In the genomic region with DNA sequence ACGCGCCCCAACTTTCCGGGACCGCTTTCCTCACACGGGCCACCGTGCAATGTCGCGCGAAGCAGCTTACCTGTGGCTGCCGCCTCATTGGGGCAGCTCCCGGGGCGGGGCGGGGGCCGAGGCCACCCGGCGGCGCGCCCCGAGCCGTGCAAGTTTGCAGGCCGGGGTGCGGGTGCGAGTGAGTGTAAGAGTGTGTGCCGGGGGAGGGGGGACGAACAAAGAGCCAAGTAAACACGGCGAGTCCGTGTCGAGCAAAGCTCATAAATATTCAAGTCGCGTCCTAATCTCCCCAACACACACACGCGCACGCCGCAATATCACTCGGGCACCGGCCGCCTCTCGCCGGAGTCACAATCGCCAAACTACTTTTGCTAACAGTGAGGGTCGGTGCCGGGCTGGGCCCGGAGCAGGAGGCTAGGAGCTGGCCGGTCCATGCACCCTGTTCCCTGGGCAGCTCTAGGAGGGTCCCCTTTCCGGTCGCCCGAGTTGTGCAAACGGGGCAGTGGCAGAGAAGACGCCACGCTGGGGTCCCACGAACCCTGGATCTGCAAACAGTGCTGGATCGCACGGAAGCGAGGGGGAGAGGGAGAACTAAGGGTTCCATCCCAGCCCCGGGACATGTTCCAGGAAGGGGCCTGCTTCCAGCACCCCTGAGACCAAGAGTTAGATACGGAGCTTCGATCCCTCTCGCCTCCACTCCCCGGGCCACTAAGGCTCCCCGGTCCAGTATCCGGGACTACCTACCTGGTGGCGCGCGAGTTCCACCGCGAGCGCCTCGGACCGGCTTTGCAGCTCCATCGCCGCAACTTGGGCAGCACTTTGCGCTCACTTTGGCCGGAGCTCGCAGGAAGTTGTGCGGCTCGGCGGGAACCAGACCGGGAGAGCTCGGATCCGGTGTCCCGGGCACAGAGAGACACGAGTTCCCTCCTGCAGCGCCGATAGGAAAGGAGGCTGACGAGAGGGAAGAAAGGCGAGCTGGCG, we compare ENCODE assay signal across 8 mouse cellular contexts. TPM values are rescaled to one million over a fixed set of nuclear protein-coding genes. Genes with fewer than 3 reads are reported as not detected.
DNase-seq lines count a peak whose midpoint lies in the region; ATAC-seq lines count a peak whose summit lies in the region.

No protein-coding gene starts in this region.

- WGBS in heart, embryonic 10.5 days: under 1% methylated on average over 88 of the region's 88 CpGs
- under 1% methylated on average over 87 of the region's 88 CpGs for WGBS in kidney, embryonic 14.5 days
- under 1% methylated on average over 87 of the region's 88 CpGs for WGBS in liver, embryonic 16.5 days (ENCODE audit: insufficient replicate concordance)
- WGBS in neural tube, embryonic 13.5 days: under 1% methylated on average over 88 of the region's 88 CpGs

- H3K4me1 ChIP-seq in heart, embryonic 10.5 days: peaks cover 42% of the 10 kb centered on the region
- H3K4me1 ChIP-seq in kidney, embryonic 14.5 days (ENCODE audit: control insufficient read depth, insufficient read depth, low read length): peaks cover 18% of the 10 kb centered on the region
- peaks cover 8% of the 10 kb centered on the region for H3K4me1 ChIP-seq in liver, embryonic 16.5 days (ENCODE audit: control insufficient read depth, low read depth, low read length)
- peaks cover 50% of the 10 kb centered on the region for H3K4me1 ChIP-seq in neural tube, embryonic 13.5 days (replicated peaks)

- peak overlapping the region; percentile 79 for H3K9ac ChIP-seq in kidney, embryonic 14.5 days (ENCODE audit: low read depth, low read length)
- H3K9ac ChIP-seq in liver, embryonic 16.5 days (ENCODE audit: low read depth, low read length): no peak overlapping the region; the same call in 1 of the 2 replicates
- peak overlapping the region; percentile 82 for H3K9ac ChIP-seq in neural tube, embryonic 13.5 days

- peak overlapping the region; percentile 81 for H3K4me3 ChIP-seq in heart, embryonic 10.5 days
- H3K4me3 ChIP-seq in kidney, embryonic 14.5 days (ENCODE audit: low read length): peak overlapping the region; percentile 60
- peak overlapping the region; percentile 61 for H3K4me3 ChIP-seq in liver, embryonic 16.5 days (ENCODE audit: low read depth, low read length)
- peak overlapping the region; percentile 84 for H3K4me3 ChIP-seq in neural tube, embryonic 13.5 days

- ATAC-seq in kidney, embryonic 14.5 days (ENCODE audit: low FRiP score, low TSS enrichment): peak; percentile 20
- no peak for ATAC-seq in liver, embryonic 16.5 days (ENCODE audit: low read depth)
- ATAC-seq in neural tube, embryonic 13.5 days (ENCODE audit: low read depth): peak; percentile 15

- no peaks in the 10 kb centered on the region for H3K9me3 ChIP-seq in heart, embryonic 10.5 days
- no peaks in the 10 kb centered on the region for H3K9me3 ChIP-seq in kidney, embryonic 14.5 days (ENCODE audit: control insufficient read depth, low read length)
- no peaks in the 10 kb centered on the region for H3K9me3 ChIP-seq in liver, embryonic 16.5 days (replicated peaks; ENCODE audit: control insufficient read depth, low read length)
- no peaks in the 10 kb centered on the region for H3K9me3 ChIP-seq in neural tube, embryonic 13.5 days

- peak overlapping the region; percentile 99 for H3K4me2 ChIP-seq in kidney, embryonic 14.5 days (replicated peaks; ENCODE audit: low read depth, low read length)
- H3K4me2 ChIP-seq in liver, embryonic 16.5 days (ENCODE audit: low read depth, low read length): peak overlapping the region; percentile 83
- H3K4me2 ChIP-seq in neural tube, embryonic 13.5 days: peak overlapping the region; percentile 91

- peak; percentile 39 for DNase-seq in CD4-positive helper T cell, adult 2 months (ENCODE audit: low read depth, low spot score)
- DNase-seq in adipocyte (ENCODE audit: low spot score): peak; percentile 45
- DNase-seq in embryo, embryonic 10 days (ENCODE audit: low spot score): peak; percentile 73
- no peak for DNase-seq in heart, embryonic 10.5 days (ENCODE audit: low spot score)
- DNase-seq in thymus, adult 18-20 months: peak; percentile 17 to 20

- H3K36me3 ChIP-seq in heart, embryonic 10.5 days: no peaks in the 10 kb centered on the region
- H3K36me3 ChIP-seq in kidney, embryonic 14.5 days (ENCODE audit: control insufficient read depth, insufficient read depth, low read length): no peaks in the 10 kb centered on the region
- no peaks in the 10 kb centered on the region for H3K36me3 ChIP-seq in liver, embryonic 16.5 days (ENCODE audit: control insufficient read depth, insufficient read depth)
- H3K36me3 ChIP-seq in neural tube, embryonic 13.5 days: no peaks in the 10 kb centered on the region

- peak overlapping the region; percentile 86 for H3K27ac ChIP-seq in heart, embryonic 10.5 days
- peak overlapping the region; percentile 30; the same call in 1 of the 2 replicates for H3K27ac ChIP-seq in kidney, embryonic 14.5 days (ENCODE audit: low read depth, low read length)
- no peak overlapping the region for H3K27ac ChIP-seq in liver, embryonic 16.5 days (ENCODE audit: low read length)
- peak overlapping the region; percentile 99 for H3K27ac ChIP-seq in neural tube, embryonic 13.5 days (replicated peaks)

- H3K27me3 ChIP-seq in heart, embryonic 10.5 days (ENCODE audit: insufficient read depth, poor library complexity, severe bottlenecking): peaks cover 14% of the 10 kb centered on the region
- H3K27me3 ChIP-seq in kidney, embryonic 14.5 days (ENCODE audit: control insufficient read depth, insufficient read depth, low read length): peaks cover 9% of the 10 kb centered on the region; the same call in 1 of the 2 replicates
- peaks cover 64% of the 10 kb centered on the region for H3K27me3 ChIP-seq in liver, embryonic 16.5 days (ENCODE audit: control insufficient read depth, insufficient read depth, low read depth, low read length)
- H3K27me3 ChIP-seq in neural tube, embryonic 13.5 days: no peaks in the 10 kb centered on the region

RNA-seq across cellular contexts. Expression of gene Phf21b, which starts 0.6 kb away (rescaled TPM):
- polyA plus RNA-seq in heart, embryonic 10.5 days (2016; fragmentation: Nextera tagmentation; extraction: Ambion mirVana): 0.16 and 0.41 TPM in 2 replicates
- polyA plus RNA-seq in kidney, embryonic 14.5 days (2014; fragmentation: Nextera tagmentation; extraction: Ambion mirVana): 1.1 and 1.8 TPM in 2 replicates
- not detected in 2 replicates for polyA plus RNA-seq in liver, embryonic 16.5 days (2015; fragmentation: Nextera tagmentation; extraction: Ambion mirVana)
- 11.5 and 12.6 TPM in 2 replicates for polyA plus RNA-seq in neural tube, embryonic 13.5 days (2015; fragmentation: Nextera tagmentation; extraction: Ambion mirVana)
